Mouse (Mus musculus): Measurements from ENCODE around the gene Tldc2.

Tldc2 gene

GRCm38 (mm10) chr2:157078059-157078792 lies 8.6 kb upstream of the Tldc2 start:
- in situ Hi-C loops (cut with MboI), result no loop called here

GRCm38 (mm10) chr2:157078793-157079700 lies 7.8 kb upstream of the Tldc2 start, which contains the start of gene Soga1:
TSS of gene Soga1 (minus strand) at chr2:157079254.
- in situ Hi-C loops (cut with MboI), result no loop called here

GRCm38 (mm10) chr2:157079701-157080180 lies 7.1 kb upstream of the Tldc2 start:
- in situ Hi-C loops (cut with MboI), result no loop called here

- in situ Hi-C loops (cut with MboI), result no loop called here
Observed at GRCm38 (mm10) chr2:157081331-157081730, 5.5 kb upstream of the Tldc2 start.

- in situ Hi-C loops (cut with MboI), result no loop called here
Observed at GRCm38 (mm10) chr2:157081960-157082359, 4.9 kb upstream of the Tldc2 start.

- in situ Hi-C loops (cut with MboI), result no loop called here
Observed at GRCm38 (mm10) chr2:157084831-157085585, 1.8 kb upstream of the Tldc2 start.

GRCm38 (mm10) chr2:157087536-157088317 lies 872 bp downstream of the Tldc2 start:
- in situ Hi-C loops (cut with MboI), result no loop called here

GRCm38 (mm10) chr2:157092024-157092423 lies 5.2 kb downstream of the Tldc2 start:
- in situ Hi-C loops (cut with MboI), result no loop called here

GRCm38 (mm10) chr2:157095005-157095755 lies 8.3 kb downstream of the Tldc2 start:
- in situ Hi-C loops (cut with MboI), result no loop called here

- in situ Hi-C loops (cut with MboI), result no loop called here
Observed at GRCm38 (mm10) chr2:157099532-157100318, 12.9 kb downstream of the Tldc2 start.

GRCm38 (mm10) chr2:157100319-157100605 lies 13.4 kb downstream of the Tldc2 start:
- in situ Hi-C loops (cut with MboI), result no loop called here

GRCm38 (mm10) chr2:157101650-157102049 lies 14.8 kb downstream of the Tldc2 start:
- in situ Hi-C loops (cut with MboI), result no loop called here

GRCm38 (mm10) chr2:157102256-157102655 lies 15.4 kb downstream of the Tldc2 start:
- in situ Hi-C loops (cut with MboI), result no loop called here

GRCm38 (mm10) chr2:157104454-157104853 lies 17.6 kb downstream of the Tldc2 start:
- in situ Hi-C loops (cut with MboI), result no loop called here

GRCm38 (mm10) chr2:157108236-157108635 lies 21.4 kb downstream of the Tldc2 start:
- in situ Hi-C loops (cut with MboI), result no loop called here

GRCm38 (mm10) chr2:157116964-157117363 lies 30.1 kb downstream of the Tldc2 start:
- in situ Hi-C loops (cut with MboI), result no loop called here

- in situ Hi-C loops (cut with MboI), result no loop called here
Observed at GRCm38 (mm10) chr2:157118556-157118955, 31.7 kb downstream of the Tldc2 start.

- in situ Hi-C loops (cut with MboI), result no loop called here
Observed at GRCm38 (mm10) chr2:157119075-157119474, 32.2 kb downstream of the Tldc2 start.

GRCm38 (mm10) chr2:157121766-157122165 lies 34.9 kb downstream of the Tldc2 start:
- in situ Hi-C loops (cut with MboI), result no loop called here

GRCm38 (mm10) chr2:157125246-157125645 lies 38.4 kb downstream of the Tldc2 start:
- in situ Hi-C loops (cut with MboI), result no loop called here
